Mouse (Mus musculus) brown adipose tissue, adult 24 weeks (tissue): Measurements from ENCODE around the gene Ctsq. TPM values are rescaled to one million over a fixed set of nuclear protein-coding genes. Genes with fewer than 3 reads are reported as not detected.
"Not testable (repeated sequence)": the region's sequence is repeated elsewhere in the genome, so short reads cannot be mapped to it uniquely, and the experiment has no call there.

ENCODE experiments used
- H3K27ac ChIP-seq: fragments of 200-500 bp; replicated peaks from 2 replicates; pipeline ENCODE4 v1.5.1; 2012; ENCODE audit warnings: low read depth, mild to moderate bottlenecking, low read length
- H3K4me1 ChIP-seq: fragments of 200-500 bp; 2 replicates; pipeline ENCODE4 v1.6.1; 2012; ENCODE audit warnings: low read length, mixed read lengths; ENCODE audit not compliant: control insufficient read depth, insufficient read depth, insufficient read length
- H3K4me3 ChIP-seq: fragments of 200-500 bp; 2 replicates; pipeline ENCODE4 v1.5.1; 2012; ENCODE audit warnings: low read depth, mild to moderate bottlenecking, low read length, moderate library complexity; ENCODE audit not compliant: insufficient read depth
- polyA plus RNA-seq: library from polyadenylated mRNA; stranded (reverse); fragments of >200 nt; gene quantifications from 2 replicates; pipeline ENCODE4 v1.2.4, GENCODE M21; 2012; ENCODE audit not compliant: missing spikeins, insufficient read depth, insufficient read length

Gene Ctsq
- not detected in 2 replicates for polyA plus RNA-seq

GRCm38 (mm10) chr13:61040531-61040930, at the start of gene Ctsq:
TSS of gene Ctsq (minus strand) at chr13:61040631.
- no peak within 1 kb of the TSS for H3K4me3 ChIP-seq
- no peak within 1 kb of the TSS for H3K27ac ChIP-seq
- no peaks in the 10 kb centered on the region for H3K4me1 ChIP-seq

- H3K4me3 ChIP-seq = no peak overlapping the region
- H3K4me1 ChIP-seq = no peaks in the 10 kb centered on the region
- no peak overlapping the region for H3K27ac ChIP-seq
These were observed 17.6 kb downstream of the Ctsq start for GRCm38 (mm10) chr13:61022785-61023184.

GRCm38 (mm10) chr13:61021844-61022243, 18.6 kb downstream of the Ctsq start:
- Histone ChIP-seq H3K4me1 (no peaks in the 10 kb centered on the region), H3K4me3 (no peak overlapping the region), H3K27ac (no peak overlapping the region)

GRCm38 (mm10) chr13:61010171-61010570, 30.3 kb downstream of the Ctsq start:
- Histone ChIP-seq H3K4me3 (no peak overlapping the region), H3K4me1 (no peaks in the 10 kb centered on the region), H3K27ac (no peak overlapping the region)

- Histone ChIP-seq H3K4me3 (no peak within 1 kb of the TSS), H3K4me1 (no peaks in the 10 kb centered on the region), H3K27ac (no peak within 1 kb of the TSS)
These were observed 34.6 kb downstream of the Ctsq start, which contains the start of gene Ctsj for GRCm38 (mm10) chr13:61005859-61006258. TSS of gene Ctsj (minus strand) at chr13:61005959.

GRCm38 (mm10) chr13:60997600-60997999, 42.8 kb downstream of the Ctsq start:
- H3K4me3 ChIP-seq = no peak overlapping the region
- no peaks in the 10 kb centered on the region for H3K4me1 ChIP-seq
- no peak overlapping the region for H3K27ac ChIP-seq

- not testable (repeated sequence) for H3K4me1 ChIP-seq, H3K4me3 ChIP-seq, H3K27ac ChIP-seq
These were observed 53.5 kb downstream of the Ctsq start for GRCm38 (mm10) chr13:60986915-60987314.

Other genes with a start within 250 kb of the Ctsq start
- not detected in 2 replicates for gene Ctsll3, start 237.8 kb downstream of the Ctsq start, polyA plus RNA-seq
- gene 4930486L24Rik, start 176.2 kb downstream of the Ctsq start, polyA plus RNA-seq = not detected in 2 replicates
- gene Gm49392, start 143.7 kb downstream of the Ctsq start, polyA plus RNA-seq = 0.83 and 1.4 TPM in 2 replicates
- 9.3 TPM in 1 of 2 replicates, not detected in the other for gene Ctla2b, start 143.2 kb downstream of the Ctsq start, polyA plus RNA-seq
- gene Tpbpb, start 135.8 kb downstream of the Ctsq start, polyA plus RNA-seq = not detected in 2 replicates
- 3.6 TPM in 1 of 2 replicates, not detected in the other for gene Gm49393, start 105.0 kb downstream of the Ctsq start, polyA plus RNA-seq
- gene Gm49391, start 104.1 kb downstream of the Ctsq start, polyA plus RNA-seq = 2.2 and 10.1 TPM in 2 replicates
- 21.1 and 47.5 TPM in 2 replicates for gene Ctla2a, start 104.0 kb downstream of the Ctsq start, polyA plus RNA-seq
- not detected in 2 replicates for gene Tpbpa, start 98.6 kb downstream of the Ctsq start, polyA plus RNA-seq
- gene Ctsj, start 34.7 kb downstream of the Ctsq start, polyA plus RNA-seq = not detected in 2 replicates
- not detected in 2 replicates for gene Ctsr, start 123.6 kb upstream of the Ctsq start, polyA plus RNA-seq
- not detected in 2 replicates for gene Cts6, start 162.8 kb upstream of the Ctsq start, polyA plus RNA-seq
- not detected in 2 replicates for gene Cts8, start 214.7 kb upstream of the Ctsq start, polyA plus RNA-seq
- not detected in 2 replicates for gene Gm49398, start 248.2 kb upstream of the Ctsq start, polyA plus RNA-seq